Mouse (Mus musculus): ENCODE data around the gene Tbc1d10c.
"Not testable (repeated sequence)": the region's sequence is repeated elsewhere in the genome, so short reads cannot be mapped to it uniquely, and the experiment has no call there.

Tbc1d10c gene

GRCm38 (mm10) chr19:4140147-4140546 lies 50.9 kb downstream of the Tbc1d10c start:
- DNase-seq, result no peak

- no peak for DNase-seq
These were observed 51.6 kb downstream of the Tbc1d10c start, which contains the start of gene Gpr152 for GRCm38 (mm10) chr19:4139446-4139845. Gene Gpr152, plus strand, starts transcription at chr19:4139787.

- DNase-seq, result no peak
These were observed 53.2 kb downstream of the Tbc1d10c start for GRCm38 (mm10) chr19:4137913-4138312.

- DNase-seq, result no peak
These were observed 54.6 kb downstream of the Tbc1d10c start for GRCm38 (mm10) chr19:4136463-4136862.

- not testable (repeated sequence) for DNase-seq
These were observed 55.1 kb downstream of the Tbc1d10c start for GRCm38 (mm10) chr19:4135963-4136345.

- DNase-seq, result not testable (repeated sequence)
These were observed 55.7 kb downstream of the Tbc1d10c start for GRCm38 (mm10) chr19:4135229-4135962.

GRCm38 (mm10) chr19:4134354-4134753 lies 56.7 kb downstream of the Tbc1d10c start:
- DNase-seq, result no peak

All from kidney, adult 9 months (tissue).